Mouse (Mus musculus) thymus, adult 2 months (tissue): Measurements from ENCODE around the gene Gm47995.

Source experiments
- CTCF ChIP-seq: fragments of 200-500 bp; IDR thresholded peaks from 2 replicates; pipeline ENCODE4 v1.5.1; 2012; ENCODE audit warnings: mild to moderate bottlenecking, control low read depth, low read length, moderate library complexity, borderline replicate concordance; ENCODE audit not compliant: control insufficient read depth, poor library complexity, insufficient read depth; ENCODE audit errors: extremely low read depth
- POLR2A ChIP-seq: fragments of 200-500 bp; IDR thresholded peaks from 2 replicates; pipeline ENCODE4 v1.6.1; 2012; ENCODE audit warnings: mild to moderate bottlenecking, low read length, control low read depth, moderate library complexity; ENCODE audit not compliant: control insufficient read depth, poor library complexity, insufficient read depth; ENCODE audit errors: extremely low read depth

GRCm38 (mm10) chr1:151177030-151177936 is 21.0 kb upstream of the Gm47995 start:
- no peak for TF ChIP-seq POLR2A
- TF ChIP-seq CTCF, result no peak
